Mouse (Mus musculus) CD8-positive naive resting alpha-beta T cell, adult 2 months (primary cell): ENCODE data around the gene Erich2.

Experiments used
- DNase-seq, 2 experiments: peaks; one replicate each; pipeline ENCODE4 v3.0.0; 2022; ENCODE audit warnings: low read depth in 2 of 2, low spot score in 2 of 2

The Erich2 gene

DNA sequence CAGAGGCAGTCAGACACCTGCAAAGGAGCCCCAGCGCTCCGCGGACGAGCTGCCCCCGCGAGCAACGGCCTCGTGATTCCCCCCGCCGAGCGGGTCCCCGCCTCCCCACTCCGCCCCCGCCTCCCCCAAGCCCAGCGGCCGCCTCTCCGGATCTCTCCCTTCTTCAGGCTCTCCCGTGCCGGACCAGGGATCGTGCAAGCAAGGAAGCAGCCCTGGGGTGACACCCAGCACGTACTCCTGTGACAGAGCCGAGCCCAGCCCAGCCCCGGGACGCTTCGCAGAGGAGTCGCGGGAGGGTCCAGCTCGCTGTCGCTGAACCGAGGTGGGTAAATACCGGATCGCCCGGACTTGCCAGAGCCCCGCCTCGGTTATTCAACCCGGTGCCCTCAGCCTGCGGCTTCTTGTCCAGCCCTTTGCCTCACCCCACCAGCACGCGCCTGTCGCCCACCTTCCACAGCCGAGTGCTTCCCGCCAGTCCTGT is 53.4 kb downstream of the Erich2 start:
- no peak for DNase-seq

DNA sequence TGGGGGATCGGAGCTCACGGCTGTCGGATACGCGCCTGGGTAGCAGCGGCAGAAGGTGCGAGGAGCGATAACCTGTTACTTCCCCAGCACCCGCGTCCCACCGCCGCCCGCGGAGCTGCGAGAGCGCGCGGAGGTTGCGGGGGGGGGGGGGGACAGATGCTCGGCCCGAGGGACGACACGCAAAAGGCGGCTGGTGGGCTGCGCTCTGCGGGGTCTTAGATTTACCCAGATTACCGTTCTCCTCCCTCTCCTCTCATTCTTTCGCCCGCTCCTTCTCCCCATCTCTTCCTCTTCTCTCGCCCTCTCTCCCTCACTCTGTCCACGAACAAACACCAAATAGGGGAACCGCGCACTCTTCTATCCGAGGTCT is 54.0 kb downstream of the Erich2 start:
- DNase-seq = no peak

DNA sequence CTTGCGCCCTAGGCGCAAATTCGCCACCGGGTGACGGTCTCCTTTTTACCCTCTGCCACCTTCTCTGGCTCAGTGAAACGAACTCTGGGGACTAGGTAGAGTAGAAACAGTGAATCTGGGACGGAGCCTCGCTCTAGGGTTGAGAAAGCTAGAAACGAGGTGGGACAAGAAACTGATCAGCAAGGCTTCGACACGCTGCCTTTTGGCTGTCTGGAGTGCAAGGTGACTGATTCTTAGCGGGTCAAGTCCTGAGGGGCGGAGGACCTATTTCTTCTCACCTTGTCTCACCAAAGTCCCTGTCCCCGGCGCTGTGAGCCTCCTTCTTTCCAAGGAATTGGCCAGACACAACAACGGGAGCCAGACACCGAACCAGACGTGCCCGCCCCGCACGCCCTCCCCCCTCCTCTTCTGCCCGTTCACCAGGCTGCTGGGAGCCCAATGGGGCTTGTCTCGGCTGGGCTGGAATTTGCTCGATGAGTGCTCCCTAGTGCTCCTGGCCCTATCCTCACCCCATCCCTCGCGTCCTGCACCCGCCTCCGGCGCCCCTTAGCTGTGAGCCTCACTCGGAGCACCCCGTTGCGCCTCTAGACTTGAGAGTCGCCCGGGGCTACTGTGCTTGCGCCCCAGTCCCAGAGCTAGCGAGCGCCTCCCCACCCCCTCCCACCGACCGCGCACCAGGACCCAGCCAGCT is 54.5 kb downstream of the Erich2 start:
- DNase-seq = no peak

DNA sequence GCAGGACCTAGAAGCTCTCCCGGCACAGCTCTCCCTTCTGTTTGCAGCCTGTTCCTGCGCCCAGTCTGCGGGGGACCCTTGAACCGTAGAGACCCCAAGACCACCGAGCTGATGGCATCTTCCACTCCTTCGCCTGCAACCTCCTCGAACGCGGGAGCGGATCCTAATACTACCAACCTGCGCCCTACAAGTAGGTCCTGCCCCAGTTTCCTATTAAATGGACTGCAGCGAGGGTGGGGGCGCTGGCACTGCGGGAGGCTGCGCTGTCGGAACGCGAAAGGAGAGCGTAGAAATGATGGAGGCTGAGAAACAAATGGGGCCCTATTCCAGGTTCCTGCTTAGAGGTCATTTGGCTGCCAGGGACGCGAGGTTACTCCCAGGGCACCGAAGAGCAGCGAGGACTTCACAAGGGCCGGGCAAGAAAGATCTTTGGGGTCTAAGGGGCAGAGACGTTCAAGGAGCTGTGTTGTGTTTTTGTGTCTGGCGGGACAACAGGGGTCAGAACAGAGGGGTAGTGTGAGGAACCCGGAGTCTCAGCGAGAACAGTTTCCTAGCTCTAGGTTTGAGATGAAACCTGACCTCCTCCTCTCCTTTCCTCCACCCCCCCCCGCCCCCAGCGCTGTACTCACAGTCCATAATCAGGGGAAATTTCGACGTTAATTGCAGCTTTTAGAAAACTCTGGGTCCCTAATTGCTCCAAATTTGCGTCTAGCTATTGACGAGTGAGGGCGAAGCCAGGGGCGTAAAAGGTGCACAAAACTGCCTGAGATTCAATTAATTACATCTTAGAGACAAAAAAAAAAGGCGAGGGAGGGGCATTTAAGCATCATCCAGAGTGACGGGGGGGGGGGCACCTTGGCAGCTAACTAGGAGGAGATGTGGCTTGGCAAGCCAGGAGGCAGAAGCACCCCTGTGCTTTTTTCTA is 55.4 kb downstream of the Erich2 start:
- no peak for DNase-seq

DNA sequence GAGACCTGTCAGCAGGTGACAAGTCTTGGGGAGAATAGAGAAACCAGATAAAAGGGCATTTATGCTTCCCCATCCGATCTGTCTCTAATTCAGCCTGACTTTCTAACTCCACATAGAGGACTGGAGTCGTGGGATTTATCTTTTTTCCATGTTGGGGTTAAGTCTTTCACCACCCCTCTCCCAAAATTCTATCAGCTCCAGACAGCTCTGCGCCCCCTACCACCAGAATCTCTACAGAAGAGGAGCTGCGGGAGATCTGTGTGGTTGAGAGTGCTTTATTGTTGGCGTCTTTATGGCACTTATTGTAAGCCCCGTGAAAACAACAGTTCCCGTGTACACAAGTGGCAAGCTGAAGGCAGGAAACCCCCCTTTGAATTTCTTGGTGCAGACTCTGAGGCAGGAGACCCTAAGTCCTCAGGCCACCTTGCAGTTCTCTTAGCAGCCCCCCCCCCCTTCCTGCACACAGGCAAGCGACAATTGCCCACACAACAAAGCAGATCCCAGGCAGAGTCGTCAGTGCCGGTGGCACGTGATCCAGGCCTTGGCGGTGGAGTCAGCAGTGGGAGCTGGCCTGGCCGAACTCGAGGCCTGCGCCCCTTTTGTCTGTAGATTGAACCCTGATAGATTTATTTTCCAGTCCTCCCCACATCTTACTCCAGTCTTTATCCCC is 56.2 kb downstream of the Erich2 start:
- no peak for DNase-seq

DNA sequence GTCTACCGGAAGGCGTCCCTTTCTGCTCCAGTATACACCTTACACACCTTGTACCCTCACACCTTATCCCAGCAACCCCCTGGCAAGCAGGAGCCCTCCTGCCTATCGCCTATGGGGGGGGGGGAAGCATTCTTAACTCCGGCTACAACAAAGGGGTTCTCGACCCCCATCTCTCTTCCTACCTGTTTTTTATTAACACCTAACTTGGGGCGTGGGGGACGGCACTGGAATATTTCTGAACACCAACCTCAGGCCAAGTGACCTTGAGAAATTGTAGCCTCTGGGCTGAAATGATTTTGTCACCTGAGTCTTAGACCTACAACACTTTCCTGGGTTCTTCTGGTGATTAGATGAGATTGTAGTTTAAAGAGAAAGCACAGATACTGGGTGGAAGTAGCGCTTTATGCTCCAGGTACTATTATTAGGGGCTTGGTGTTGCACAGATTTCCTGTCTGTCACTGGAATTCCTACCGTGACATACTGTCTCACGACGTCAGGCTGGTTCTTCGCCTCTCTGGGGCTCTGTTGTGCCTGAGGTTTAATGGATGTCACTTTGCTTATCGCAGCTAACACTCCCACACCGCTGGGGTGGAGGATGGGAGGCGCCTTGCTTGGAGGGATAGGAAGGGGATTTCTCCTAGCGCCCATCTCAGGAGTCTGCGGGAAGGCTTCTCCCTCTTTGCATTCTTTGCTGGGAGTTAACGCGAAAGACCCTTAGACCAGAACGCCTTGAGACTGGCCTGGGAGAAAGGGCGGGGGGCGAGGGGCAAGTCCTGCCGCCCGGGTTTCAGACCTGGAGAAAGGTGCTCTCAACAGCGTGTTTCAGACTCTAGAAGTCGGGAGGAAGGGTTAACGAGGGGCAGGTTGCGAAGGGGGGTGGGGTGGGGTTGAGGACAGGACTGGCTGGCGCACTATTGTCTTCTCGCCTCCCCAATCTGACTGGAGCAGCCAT is 57.3 kb downstream of the Erich2 start:
- DNase-seq = no peak

DNA sequence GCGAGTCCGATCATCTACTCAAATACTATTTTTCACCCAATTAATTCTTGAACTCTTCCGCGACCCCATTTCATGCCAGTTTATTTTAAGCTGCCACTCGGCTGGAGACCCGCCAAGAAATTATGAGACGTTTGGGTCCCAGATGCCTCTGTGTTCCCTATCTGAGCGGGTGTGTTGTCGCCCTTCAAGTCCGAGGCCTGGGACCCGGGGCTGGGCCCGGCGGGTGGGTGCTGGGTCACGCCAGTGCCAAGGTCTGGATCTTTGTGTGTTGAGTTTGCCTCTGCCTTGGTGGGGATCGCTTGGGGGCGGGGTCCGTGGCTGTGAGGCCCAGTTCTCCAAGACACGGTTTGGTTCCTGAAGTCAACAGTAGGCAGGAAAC is 58.0 kb downstream of the Erich2 start:
- DNase-seq = no peak

DNA sequence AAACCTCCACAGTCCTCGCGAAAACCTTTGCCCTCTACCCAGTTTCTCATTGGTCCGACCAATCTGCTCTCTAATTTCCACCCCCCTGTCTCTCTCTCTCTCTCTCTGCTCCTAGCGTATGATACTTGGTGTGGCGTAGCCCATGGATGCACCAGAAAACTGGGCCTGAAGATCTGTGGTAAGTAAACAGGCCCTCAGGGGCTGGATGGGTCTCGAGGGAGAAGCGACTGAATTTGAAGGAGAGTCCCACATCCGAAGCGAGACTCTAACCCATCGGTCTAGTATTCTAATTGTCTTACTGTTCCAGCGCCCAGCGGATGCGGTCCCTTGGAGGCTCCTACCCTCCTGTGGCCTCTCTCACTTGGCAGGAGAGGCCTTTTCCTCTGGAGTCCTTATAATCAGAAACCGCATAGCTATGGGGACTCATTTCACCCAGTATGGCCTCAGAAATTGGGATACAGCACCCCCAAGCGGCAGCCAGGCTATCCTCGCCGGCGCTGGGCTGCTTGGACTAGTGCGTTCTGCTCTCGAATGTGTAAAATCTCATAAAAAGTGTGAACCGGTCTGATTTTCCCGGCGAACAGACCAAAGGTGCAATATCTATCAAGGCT is 58.6 kb downstream of the Erich2 start:
- DNase-seq = no peak

DNA sequence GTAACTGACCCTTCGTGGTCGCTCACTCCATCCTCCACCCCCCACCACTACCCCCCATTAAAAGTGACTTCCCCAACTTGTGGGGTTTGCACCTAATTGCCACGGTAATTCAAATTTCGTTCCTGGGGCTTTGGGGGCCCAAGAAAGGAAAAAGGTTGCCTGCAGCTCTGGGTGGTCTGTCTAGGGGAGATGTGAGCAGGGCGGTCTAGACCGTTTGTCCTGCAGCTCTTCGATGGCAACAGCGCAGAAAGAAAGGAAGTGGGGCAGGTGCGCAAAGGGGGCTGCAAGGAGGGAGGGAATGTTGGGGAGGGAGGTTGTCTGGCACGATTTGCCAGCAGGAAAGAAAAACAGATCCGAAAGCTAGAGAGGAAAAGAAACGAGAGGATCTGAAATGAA is 59.1 kb downstream of the Erich2 start:
- no peak for DNase-seq

DNA sequence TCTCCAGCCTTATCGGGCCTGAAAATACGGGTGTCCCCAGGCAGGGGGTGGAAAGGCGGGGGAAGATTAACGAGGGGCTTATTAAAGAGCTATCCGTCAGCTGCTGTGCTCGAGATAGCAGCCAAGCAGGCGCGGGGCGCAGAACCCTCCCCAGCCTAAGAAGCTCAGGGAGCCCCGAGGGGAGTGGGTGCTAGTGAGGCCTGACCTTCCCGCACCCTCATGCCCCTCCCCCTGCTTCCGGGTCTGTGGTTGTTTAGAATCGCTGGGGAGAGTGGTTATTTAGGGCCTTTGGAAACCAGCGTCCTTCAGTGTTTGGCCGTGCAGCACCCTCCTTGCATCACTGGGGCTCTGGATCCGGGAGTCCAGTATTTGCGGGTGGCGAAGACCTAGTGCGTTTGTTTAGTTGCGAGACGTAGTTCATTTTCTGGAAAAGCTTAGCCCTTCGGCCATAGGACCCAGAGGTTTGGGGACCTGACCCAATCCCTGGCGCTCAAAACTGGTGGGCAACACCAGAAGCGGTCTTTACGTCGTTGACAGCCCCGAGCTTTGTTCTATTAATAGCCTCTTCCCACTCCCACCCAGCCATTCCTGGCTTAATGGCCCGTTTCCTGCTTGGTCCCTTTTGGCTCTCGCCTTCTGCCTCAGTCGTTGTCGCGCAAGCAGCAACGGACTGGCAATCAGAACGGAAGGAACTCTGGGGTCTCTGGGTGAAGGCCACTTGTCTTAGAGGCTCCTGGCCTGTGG is 59.8 kb downstream of the Erich2 start:
- DNase-seq = no peak

DNA sequence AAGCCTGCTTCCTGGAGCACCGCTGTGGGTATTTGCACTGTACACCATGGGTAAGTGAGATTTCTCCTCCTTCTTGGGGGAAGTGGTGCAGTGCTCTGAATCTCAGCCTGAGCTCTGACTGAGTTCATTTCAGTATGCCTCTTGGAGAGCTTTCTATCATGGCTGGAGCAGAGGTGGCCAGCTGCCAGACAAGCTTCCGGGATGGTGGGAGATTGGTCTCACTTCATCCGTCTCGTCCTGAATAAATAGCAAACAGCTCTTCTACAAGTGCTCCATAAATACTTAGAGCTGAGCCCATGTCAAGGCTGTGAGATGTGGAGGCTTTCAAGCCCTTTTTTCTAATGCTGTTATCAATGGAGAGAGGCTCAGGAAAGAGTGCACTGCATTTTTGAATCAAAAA is 63.1 kb downstream of the Erich2 start:
- no peak for DNase-seq

DNA sequence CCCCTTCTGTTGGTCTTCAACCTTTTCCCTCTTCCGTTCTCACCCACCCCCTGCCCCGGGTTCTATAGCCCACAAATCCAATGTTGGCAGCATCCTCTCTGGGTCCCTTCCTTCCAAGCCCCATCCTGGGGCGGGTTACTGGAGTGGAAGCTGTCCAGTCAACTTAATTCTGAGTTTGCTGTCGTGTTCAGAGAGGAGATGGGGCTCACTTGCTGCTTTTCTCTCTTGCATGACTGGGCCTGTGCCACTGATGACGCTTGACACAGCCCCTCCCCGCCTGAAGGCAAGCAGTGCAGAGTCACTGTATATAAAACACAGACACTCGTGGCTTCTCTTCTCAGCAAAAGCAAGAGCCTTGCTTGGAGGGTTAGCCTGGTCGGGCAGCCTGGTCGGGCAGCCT is 63.6 kb downstream of the Erich2 start:
- no peak for DNase-seq

DNA sequence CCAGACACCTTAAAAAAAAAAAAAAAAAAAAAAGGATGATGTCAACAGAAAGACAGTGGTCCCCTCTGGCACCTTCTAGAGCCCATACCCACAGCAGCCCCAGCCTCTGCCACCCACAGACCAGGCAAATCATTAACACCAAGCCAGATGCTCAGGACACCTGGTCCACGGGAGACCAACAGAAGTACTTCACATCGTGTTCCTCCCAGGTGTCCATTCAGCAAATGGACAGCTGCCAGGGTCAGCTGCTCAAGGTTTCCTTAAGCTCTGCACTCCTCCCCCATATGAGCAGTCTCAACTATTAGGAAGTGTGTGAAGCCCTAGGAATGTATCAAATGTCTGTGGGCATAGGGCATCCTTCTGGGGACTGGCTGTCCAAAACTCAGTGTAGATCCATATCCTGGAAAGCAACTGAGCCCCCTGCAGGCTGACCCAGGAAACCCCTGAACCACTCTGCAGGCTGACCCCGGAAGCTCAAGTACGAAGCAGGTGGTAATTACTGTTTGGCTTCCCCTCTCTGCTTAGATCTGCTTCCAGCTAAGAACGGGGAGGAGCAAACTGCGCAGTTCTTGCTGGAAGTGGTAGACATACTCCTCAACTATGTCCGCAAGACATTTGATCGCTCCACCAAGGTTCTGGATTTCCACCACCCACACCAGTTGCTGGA is 65.1 kb downstream of the Erich2 start:
- DNase-seq = no peak

DNA sequence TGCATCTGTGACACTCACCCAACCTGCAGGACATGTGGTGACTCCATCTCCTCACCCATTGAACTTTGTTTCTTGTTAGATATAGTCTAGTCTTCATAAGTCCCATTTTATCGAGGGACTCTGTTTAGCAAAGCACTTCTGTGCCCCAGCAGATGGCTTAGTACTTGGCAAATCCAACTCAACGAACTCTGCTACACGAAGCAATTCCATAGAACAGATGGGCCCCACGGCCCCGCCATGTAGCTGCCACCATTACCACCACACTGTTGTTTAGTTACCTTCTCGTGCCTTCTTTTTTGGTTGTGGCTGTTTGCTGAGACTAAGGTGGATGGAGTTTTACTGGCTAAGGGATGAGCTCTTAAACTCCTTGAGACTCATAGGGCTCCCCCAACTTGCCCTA is 79.6 kb downstream of the Erich2 start:
- no peak for DNase-seq
